Mouse (Mus musculus) right cerebral cortex, postnatal 25 days (tissue): ENCODE measurements around the gene Ptn.
A peak's percentile ranks its signal among the peaks of the same experiment; 100 is the strongest.

ENCODE experiments used
- DNase-seq: peaks from one replicate; pipeline ENCODE4 v3.0.0; 2022

Gene Ptn

DNA sequence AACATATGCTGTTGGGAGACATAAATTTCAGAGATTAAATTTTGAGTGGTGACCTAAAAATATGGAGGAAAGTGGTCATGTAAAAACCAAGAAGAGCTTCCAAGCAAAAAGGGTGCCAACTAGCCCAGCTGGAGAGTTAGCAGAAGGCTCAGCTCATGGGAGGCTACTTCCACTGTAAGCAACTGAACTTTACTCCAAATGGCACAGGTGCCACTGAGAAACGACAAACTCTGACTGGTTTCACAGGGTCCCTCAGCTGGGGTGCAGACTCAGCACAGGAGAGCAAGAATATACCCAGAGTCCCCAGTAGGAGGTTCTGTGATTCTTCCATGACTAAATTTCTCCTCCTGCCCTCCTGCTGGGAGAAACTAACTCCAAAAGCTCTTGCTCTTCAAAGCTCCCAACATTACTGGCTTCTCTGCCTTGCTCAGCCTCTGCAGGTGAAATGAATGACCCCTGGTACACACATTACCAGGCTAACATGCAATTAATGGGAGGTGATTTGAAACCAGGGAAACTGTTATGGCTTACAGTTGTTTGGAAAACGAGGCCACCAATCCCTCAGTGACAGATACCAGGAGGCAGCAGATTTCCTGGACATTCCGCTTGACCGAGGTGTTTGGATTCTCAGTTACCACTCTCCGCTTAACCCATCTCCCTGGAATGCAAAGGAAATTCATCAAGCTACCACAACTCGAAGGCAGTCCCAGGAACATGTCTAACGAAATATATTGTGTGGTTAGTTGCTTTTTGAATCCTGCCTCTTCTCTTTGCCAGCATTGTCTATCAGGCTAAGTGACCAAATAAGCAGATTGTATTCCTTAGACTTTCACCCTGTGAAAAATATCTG, 2.9 kb upstream of the Ptn start:
- DNase-seq = no peak

DNA sequence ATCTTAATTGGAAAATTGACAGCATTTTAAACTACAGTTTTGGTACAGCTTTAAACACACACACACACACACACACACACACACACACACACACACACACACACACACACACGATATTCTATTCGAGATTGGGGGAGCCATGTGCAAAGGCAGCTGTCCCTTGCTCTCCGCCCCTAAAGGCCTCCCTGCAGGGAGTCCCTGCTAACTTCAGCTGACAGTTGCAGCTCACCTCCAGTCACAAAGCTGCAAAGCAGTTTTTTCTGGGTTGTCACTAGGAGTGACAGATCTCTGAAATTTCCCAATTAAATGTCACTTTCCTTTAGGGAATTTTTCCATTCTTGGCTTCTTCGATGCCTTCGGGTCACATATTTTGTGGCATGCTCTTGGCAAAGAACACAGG, 428 bp upstream of the Ptn start:
- DNase-seq = no peak

DNA sequence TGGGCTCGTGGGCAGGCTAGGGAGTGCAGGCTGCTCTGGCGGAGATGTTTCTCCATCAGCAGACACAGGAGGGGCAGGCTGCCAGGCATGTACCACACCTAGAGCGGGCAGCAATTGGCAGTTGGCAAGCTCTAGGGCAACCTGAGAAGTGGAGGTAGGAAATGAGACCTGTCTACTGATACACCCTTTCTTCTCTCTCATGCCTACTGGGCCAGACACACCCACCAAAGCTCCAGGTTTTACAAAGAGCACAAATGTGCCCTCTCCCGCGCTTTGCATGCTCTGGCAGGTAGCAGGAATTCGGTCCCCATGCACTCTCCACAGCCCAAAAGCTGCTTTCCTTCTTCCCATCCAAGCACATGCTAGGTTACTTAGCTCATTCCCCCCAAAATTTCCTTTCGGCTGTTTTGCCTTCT, 701 bp downstream of the Ptn start:
- DNase-seq = peak; percentile 67

DNA sequence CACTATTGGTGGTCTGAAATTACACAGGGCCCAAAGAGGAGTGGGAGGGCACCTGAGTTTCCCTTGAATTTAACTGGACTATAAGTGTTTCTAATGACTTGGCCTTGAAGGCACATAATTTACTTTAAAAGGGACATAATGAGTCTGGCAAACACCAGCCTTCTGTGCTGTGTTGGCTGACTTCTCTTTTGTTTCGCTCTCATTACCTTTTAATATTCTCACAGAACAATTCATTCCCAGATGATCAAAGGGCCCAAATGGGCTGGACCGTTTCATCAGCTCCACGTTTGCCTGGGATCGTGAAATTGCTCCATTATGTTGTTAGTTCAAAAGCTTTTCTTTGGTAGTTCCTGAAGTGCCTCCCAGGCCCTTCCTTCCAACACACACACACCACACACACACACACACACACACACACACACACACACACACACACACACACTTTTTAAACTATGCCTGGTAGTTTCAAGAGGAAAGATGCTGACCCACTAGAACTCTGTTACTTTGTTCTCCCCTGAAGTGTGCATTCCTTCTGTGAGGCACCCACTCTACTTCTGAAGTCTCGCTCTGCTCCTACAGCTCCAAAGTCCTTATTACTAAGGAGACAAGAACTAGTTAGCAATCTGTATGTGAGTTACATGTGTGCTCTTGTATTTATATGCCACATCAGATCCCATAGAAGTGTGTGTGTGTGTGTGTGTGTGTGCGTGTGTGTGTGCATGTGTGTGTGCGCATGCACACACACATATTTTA, 1.5 kb downstream of the Ptn start:
- no peak for DNase-seq

DNA sequence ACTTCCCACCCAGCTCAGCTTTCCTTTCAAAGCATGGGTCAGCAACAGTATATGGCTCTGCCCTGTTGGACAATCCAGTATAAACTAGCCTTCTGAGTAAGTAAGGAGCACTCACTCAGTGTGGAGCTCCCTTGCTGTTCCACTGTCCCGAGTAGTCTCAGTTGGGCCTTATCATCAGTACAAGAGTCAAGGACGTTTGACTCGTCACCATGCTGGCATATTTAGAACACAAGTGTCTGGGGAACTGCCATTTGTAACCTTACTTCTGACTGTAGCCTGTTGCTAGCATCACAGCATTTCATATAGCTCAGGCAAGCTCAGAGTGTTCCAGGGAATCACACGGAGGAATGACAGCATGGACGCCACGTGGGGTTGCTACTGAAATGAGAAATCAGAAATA, 3.1 kb downstream of the Ptn start:
- no peak for DNase-seq

DNA sequence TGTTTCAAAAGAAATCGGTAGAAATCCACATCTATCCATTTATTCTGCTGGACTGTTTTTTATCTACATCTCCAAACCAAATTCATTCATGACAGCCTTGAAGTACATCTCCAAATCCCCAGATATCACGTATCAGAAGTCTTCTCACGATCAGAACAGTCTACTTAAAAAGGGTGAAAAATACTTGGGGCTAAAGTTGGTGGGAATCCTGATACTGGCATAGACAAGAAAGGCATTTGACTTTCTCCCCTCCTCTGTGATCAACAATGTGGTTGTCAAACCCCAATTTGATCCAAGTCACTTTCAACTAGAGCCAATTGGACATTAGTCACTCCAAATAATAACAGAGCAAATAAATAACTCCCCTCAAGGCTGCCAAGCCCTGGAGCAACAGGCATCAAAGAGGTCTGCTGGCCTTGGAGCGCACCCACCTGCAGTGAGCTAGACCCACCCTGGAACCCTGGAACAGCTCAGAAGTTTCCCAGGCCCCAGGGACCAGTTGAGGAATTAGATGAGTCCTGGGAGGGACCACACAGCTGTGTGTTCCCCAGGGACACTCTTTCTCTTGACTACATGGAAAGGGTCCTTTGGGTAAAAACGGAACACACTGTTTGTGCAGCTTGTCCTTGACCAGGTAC, 9.6 kb downstream of the Ptn start:
- DNase-seq = no peak

DNA sequence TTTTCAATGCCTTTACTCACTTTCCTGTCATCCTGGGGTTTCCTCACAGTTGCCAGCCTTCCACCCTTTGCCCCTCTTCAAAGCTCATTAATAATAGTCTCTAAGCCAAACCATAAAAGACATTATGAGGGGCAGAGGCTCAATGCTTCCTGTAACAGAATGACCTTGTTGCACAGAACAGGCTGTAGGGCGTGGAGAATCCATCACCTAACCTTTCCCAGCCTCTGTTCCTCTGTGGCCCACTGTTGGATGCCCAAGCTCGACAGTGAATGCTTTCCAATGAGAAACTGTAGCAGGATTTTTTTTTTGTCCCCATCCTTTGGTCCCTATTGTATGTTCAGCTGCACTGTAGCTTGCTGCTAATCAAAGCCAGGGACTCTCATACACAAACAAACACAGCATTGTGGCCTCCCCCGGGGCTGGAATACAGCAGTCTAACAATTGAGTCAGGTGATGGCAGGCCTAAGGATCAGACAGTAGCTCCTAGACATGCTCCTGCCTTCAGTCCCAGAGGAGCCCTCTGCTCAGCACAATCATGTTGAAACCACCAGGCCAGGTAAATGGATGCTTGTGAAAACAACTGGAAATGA, 12.9 kb downstream of the Ptn start:
- DNase-seq = no peak

DNA sequence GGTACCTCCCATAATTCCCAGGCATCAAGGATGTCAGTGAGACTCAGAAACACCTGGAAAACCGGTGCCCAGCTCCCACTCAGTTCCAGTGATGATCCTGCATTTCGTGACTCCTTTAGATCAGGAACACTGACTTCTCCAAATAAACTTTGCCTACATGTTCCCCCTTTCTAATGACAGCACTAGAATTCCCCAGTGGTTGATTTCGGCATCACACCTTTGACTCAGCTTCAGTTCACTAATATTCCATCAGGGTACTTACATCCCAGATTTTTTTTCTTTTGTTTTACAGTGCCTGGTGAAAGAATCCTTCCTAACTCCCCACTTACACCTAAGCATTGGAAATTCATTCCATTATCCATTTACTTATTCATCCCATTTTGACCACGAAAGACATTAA, 15.5 kb downstream of the Ptn start:
- DNase-seq = no peak

DNA sequence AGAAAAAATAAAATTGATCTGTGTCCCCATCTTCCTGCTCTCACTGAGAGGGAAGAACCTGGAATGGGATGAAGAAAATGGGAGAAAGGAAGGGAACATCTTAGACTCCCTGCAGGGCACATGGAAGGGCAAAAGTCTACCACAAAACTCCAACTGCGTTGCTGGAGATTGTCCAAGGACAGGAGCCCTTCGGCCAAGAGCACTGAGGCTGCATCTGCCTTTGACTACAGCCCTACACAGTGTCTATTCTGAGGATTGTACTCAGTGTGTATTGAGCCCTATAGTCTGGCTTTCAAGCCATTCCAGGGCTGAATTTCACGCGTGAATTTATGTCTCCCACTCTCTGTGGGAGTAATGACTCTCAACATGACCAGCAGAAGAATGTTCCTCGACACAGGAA, 16.2 kb downstream of the Ptn start:
- DNase-seq = no peak

DNA sequence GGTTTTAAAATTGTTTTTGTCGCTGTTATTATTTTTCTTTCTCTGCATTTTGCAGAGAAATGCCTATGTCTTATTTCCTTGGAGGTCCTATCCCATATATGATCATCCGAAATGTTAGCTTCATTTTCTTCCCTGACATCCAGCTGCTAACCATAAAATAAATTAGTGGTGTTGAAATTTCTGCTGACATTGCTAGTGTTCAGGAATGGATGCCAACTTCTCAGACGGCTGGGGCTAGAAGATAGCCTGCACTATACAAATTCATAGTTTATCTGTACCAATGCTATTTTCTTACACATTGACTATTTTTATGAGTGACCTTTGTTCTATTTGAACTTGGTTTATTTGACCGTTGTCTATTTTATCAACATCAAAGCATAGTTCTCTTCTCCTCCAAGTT, 20.8 kb downstream of the Ptn start:
- DNase-seq = no peak

DNA sequence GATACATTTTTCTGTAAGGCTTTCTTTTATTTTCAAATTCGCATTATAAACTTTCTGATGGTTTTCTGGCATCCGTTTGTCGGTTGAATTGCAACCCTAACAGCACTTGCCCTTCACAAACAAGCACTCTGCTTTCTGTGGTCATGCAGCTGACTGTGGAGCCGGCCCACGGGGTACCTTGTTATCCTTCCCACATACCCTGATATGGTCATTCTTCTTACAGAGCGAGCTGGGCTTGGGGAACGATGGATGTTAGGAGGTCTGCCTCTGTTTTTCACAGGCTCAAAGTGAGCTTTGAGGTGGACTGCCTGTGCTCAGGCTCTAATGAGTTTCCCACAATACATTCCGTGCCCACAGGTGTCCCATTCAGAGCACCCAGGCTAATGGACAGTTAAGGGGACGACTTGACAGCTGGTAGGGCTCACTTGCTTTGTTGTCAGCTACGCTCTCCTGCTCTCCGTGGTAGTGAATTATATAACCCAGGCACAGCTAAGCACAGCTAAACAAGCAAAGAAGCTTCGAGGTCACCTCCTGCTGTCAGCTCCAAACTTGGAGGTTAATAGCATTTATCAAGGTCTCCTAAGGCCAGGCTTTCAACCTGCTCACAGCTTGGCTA, 21.3 kb downstream of the Ptn start:
- no peak for DNase-seq

DNA sequence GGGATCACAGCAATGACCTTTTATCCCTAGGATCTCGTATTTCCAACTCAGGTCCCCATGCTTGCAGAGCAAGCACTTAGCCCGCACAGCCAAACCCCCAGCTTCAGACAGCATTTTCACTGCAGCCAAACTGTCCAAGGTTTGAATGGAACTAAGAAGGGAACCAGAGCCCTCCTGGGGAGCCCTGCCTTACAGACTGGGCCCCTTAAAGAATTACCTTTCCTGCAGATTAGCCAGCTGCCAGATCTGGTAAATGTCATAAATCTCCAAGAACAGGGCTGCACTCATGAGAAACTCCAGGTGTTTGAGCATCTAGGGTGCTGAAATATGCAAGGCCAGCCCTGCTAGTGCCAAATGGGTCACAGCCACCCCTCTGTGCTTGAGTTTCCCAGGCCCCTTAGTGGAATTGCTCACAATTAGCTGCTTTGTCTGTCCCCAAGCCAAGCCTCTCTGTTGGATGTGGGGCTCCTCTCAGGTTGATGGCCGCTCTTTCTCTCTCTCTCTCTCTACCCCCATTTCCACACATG, 25.3 kb downstream of the Ptn start:
- no peak for DNase-seq

DNA sequence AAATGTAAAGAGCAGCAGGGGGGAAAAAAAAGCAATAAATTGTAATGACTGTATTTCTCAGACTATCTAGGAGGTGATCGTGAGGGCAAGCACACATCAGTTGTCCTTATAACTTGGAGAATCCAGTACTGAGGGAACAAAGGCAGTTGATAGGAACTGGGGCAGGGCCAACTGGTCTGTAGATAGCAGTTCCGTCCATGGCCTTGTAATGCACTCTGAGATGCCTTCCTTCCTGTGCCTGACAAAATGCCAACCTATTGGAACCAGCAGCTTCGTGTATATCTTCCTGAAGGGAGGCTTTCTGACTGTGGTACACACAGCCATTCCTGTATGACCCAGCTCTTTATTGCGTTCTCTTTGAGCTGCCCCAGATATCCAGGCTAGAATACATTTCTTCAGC, 27.5 kb downstream of the Ptn start:
- no peak for DNase-seq

DNA sequence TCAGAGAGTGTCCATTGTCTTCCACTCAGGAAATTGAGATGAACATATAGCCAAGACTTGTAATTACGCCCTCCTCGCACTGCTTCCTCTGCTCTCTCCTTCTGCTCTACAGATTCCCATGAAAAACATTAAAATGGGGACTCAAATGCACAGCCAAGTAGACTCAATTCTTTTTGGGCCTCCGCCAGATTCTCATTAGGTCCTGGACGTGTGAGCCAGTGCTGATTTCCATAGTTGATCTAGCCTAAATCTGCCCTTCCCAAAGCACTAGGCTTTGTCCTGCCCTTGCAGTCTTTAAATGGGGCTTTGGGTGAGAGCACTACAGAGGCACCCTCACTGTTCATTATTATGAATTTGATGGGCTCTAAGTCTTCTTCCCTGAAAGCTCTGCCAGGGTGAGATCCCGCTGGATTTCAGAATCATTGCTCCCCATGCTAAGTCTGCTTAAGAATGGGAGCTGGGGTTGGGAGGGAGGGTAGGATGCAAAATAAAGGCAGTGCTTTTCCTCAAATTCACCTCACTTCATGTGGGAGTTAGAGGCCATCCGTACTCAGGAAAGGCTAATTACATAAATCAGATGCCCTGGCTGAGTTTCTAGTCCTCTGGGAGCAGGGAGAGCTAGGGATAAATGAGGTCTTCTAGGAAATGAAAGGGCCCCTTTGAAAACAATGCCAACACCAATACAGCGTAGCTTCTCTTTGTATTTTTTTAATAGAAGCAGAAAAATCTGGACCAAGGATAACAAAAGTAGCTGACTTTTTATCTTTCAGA, 32.3 kb downstream of the Ptn start:
- DNase-seq = no peak

DNA sequence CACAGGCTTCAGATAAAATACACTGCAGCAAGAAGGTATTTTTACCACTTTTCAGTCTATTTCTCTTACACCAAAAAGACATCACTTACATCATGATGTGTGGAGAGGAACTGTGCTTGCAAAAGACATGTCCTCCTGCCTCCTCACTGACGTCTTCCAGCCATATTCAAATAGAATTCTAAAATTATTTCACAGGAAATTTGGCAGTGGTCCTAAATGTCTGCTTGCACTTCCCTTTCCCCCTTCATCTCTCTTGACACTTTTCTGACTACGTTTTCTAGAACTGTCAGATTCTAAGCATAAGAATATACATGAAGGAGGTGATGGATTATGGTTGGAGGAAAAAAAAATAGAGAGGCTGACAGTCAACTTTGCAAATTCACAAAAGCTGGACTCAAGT, 33.0 kb downstream of the Ptn start:
- no peak for DNase-seq

DNA sequence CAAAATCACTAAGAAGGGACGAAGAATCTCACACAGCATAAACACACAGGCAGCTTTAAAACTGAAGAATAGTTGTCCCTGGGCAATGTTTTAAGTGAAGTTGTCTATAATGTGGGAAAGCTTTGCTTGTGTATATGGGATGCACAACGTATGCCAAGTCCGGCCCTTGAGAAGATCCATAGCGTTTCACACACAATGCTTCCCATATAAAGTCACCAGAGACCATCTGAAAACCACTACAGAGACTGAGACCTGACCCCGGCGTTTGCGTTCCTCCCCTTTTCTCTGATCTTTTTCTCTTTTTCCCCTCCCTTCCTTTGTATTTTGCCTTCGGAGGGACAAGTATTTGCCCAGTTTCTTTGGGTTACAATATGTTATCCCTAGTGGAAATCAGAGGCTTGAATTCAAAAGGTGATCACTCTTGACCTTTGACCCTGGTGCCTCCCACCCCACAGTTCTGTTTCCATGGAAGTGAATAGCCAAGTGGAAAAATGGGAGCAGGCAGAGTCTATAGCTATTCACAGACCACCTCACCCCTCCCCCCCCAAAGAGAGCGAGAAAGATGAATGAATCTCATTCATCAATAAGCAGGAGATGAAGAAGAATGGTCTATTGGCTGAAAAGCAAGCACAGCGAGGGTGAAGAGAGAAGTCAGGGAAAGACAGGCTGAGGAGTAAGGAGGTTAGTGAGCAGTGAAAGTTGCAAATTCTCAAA, 34.2 kb downstream of the Ptn start:
- no peak for DNase-seq

DNA sequence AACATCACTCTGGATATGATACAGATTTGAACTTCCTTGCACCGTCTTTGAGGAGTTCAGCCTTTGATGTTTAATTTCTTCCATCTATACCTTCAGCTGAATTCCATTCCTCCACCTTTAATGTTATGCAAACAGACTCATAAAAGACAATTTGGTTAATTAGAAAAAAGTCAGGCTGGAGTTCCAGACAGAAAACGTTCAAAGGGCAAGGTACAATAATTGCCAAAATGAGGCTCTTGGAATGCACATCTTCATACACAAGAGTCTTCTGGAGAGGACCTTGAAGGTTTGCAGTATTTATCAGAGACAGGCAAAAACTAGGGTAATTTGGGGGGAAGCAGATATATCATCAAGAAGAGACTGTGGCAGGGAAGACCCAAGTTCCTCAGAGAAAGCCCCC, 37.5 kb downstream of the Ptn start:
- no peak for DNase-seq

DNA sequence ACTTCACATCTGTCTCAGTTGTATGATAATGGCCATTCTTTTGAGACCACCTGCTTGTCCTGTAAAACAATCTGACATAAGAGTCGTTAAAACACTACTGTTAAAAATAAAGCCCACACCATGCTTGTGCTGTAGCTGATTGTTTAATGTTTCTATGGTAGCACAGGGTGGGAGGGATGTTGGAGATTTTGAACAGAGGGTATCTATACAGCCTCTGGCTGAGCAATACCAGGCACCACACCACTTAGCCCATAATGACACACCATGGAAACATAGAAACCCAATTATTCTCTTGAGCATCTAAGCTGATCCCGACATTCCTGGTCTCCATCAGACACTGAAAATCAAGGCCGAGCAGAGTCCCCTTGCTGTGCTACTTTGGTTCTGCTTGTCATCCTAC, 41.0 kb downstream of the Ptn start:
- no peak for DNase-seq

DNA sequence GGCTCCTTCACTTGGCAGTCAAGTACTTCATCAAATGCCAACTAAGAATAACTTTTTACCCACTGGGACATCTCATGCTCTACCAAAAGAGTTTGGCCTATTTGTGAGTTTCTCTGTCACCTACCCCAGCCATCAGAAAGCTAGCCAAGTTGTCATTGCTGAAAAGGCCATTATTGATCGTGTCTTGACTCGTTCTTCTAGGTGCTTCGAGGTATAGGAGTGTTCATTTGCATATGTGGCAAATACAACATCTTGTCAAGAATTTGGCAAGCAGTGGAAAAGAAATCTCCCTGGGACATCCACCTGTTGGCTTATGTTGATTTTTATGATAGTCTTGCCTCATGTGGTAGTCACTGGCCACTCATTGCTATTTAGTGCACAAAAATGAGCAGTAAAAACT, 43.1 kb downstream of the Ptn start:
- no peak for DNase-seq

DNA sequence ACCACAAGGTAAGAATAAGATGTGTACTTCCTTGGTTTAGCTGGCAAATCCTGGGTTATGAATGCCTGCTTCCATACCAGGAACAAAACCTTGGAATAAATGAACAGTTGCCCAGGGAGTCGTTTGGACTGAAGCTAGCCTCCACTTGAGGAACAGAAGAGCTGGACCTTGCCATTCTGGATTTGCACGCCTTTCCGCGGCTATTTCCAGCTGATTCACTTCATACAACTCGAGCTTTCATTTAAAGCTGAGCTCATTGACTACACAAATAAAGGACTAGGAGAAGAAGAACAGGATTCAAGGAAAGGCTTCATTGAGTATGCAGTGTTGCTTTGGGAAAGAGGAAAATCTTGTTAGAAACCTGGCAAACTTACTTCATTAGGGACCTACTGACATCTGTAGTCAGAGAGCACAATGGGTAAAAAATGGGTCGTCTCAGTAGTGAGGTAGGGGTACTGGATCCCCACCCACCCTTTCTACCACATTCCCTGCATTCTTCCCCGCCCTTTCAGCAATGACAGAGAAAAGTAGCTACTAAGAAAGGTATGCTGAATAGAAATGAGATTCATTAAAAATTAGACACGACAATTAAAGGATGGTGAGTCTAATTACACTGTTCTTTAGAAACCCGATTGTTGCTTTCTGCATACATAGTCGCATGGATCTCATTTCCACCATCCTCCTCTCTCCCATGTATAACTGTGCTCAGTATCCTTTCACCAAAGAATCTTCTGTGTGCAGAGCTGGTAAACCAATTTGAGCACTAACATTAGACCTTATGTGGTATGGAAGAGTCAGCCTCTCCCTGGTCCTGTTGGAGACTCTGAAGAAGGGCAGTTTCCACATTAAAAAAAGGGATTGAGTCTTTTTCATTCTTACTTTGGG, 54.8 kb downstream of the Ptn start:
- DNase-seq = no peak
